Mouse (Mus musculus) liver, embryonic 14.5 days (tissue): ENCODE results near the gene Gm10644.

Experiments
- CTCF ChIP-seq: IDR thresholded peaks from 2 replicates; pipeline ENCODE4 v1.5.1; 2016; ENCODE audit warnings: antibody characterized with exemption, low read depth, control low read depth
- EP300 ChIP-seq: IDR thresholded peaks from 2 replicates; pipeline ENCODE4 v1.6.1; 2016; ENCODE audit warnings: antibody characterized with exemption, low read depth

DNA sequence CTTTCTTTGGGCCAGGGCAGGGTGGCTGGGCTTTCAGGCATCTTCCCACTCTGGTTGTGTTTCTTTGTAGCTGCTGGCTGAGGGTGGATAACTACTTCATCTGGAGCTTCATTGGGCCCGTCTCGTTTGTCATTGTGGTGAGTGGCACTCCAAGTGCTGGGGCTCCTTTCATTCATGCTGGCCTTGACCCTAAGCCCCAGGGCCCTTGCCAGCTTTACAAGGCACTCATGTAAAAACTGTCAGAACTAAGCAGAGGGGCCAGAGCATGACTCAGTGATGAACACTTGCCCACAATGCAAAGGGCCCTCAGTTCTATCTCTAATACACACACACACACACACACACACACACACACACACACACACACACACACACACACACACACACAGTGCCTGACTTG lies 20.0 kb downstream of the Gm10644 start:
- TF ChIP-seq CTCF (no peak), EP300 (no peak)
